Mouse (Mus musculus): ENCODE measurements around the gene Abca1.

GRCm38 (mm10) chr4:53140678-53141077 is 19.0 kb downstream of the Abca1 start:
- TF ChIP-seq GATA1 (IDR thresholded peaks at IDR 0.05; ENCODE audit: borderline replicate concordance, low read length) (no peak), FLI1 (IDR thresholded peaks at IDR 0.05; ENCODE audit: low read length) (no peak)
